Mouse (Mus musculus): ENCODE results near the gene Lipc. TPM values are rescaled to one million over a fixed set of nuclear protein-coding genes. Genes with fewer than 3 reads are reported as not detected.

Gene Lipc
- total and polyA plus RNA-seq, 2 experiments from 2014 or later, result not detected

- no peak for ATAC-seq (ENCODE audit: low FRiP score)
- WGBS, result 90% methylated on average over 10 of the region's 10 CpGs
Observed at GRCm38 (mm10) chr9:70838132-70838911, 113.7 kb downstream of the Lipc start.

GRCm38 (mm10) chr9:70834730-70835154 lies 117.3 kb downstream of the Lipc start:
- Histone ChIP-seq H3K4me1 (ENCODE audit: insufficient read depth, low read length) (no peaks in the 10 kb centered on the region), H3K9me3 (ENCODE audit: low read length) (no peaks in the 10 kb centered on the region), H3K9ac (replicated peaks; ENCODE audit: low read length, poor library complexity, severe bottlenecking) (no peak overlapping the region), H3K4me2 (ENCODE audit: low read depth, low read length, poor library complexity, severe bottlenecking) (no peak overlapping the region), H3K4me3 (ENCODE audit: low read depth, low read length) (no peak overlapping the region), H3K36me3 (ENCODE audit: insufficient read depth, low read length) (no peaks in the 10 kb centered on the region), H3K27ac (ENCODE audit: low read depth, low read length) (no peak overlapping the region), H3K27me3 (ENCODE audit: insufficient read depth, low read length) (no peaks in the 10 kb centered on the region)
- 38% methylated on average over 4 of the region's 4 CpGs for WGBS
- ATAC-seq (ENCODE audit: low FRiP score) (no peak), DNase-seq (ENCODE audit: low spot score) (peak; percentile 62)
- TF ChIP-seq CTCF (IDR thresholded peaks at IDR 0.05), result no peak

More at GRCm38 (mm10) chr9:70838132-70838911, 113.7 kb downstream of the Lipc start:
- no peak for TF ChIP-seq CTCF (IDR thresholded peaks at IDR 0.05)
- Histone ChIP-seq H3K27ac (ENCODE audit: low read depth, low read length) (no peak overlapping the region), H3K4me1 (ENCODE audit: insufficient read depth, low read length) (no peaks in the 10 kb centered on the region), H3K9me3 (ENCODE audit: low read length) (no peaks in the 10 kb centered on the region), H3K4me2 (ENCODE audit: low read depth, low read length, poor library complexity, severe bottlenecking) (no peak overlapping the region), H3K4me3 (ENCODE audit: low read depth, low read length) (no peak overlapping the region), H3K36me3 (ENCODE audit: insufficient read depth, low read length) (no peaks in the 10 kb centered on the region), H3K9ac (replicated peaks; ENCODE audit: low read length, poor library complexity, severe bottlenecking) (no peak overlapping the region), H3K27me3 (ENCODE audit: insufficient read depth, low read length) (no peaks in the 10 kb centered on the region)
- no peak for DNase-seq (ENCODE audit: low spot score)

GRCm38 (mm10) chr9:70834217-70834616 lies 117.8 kb downstream of the Lipc start:
- ATAC-seq (ENCODE audit: low FRiP score) (no peak), DNase-seq (ENCODE audit: low spot score) (no peak)
- no peak for TF ChIP-seq CTCF (IDR thresholded peaks at IDR 0.05)
- Histone ChIP-seq H3K9ac (replicated peaks; ENCODE audit: low read length, poor library complexity, severe bottlenecking) (no peak overlapping the region), H3K27me3 (ENCODE audit: insufficient read depth, low read length) (no peaks in the 10 kb centered on the region), H3K36me3 (ENCODE audit: insufficient read depth, low read length) (no peaks in the 10 kb centered on the region), H3K9me3 (ENCODE audit: low read length) (no peaks in the 10 kb centered on the region), H3K4me1 (ENCODE audit: insufficient read depth, low read length) (no peaks in the 10 kb centered on the region), H3K27ac (ENCODE audit: low read depth, low read length) (no peak overlapping the region), H3K4me3 (ENCODE audit: low read depth, low read length) (no peak overlapping the region), H3K4me2 (ENCODE audit: low read depth, low read length, poor library complexity, severe bottlenecking) (no peak overlapping the region)
- WGBS, result 85% methylated on average over 3 of the region's 3 CpGs

- Histone ChIP-seq H3K4me3 (ENCODE audit: low read depth, low read length) (no peak overlapping the region), H3K27ac (ENCODE audit: low read depth, low read length) (no peak overlapping the region), H3K9me3 (ENCODE audit: low read length) (no peaks in the 10 kb centered on the region), H3K4me1 (ENCODE audit: insufficient read depth, low read length) (no peaks in the 10 kb centered on the region), H3K36me3 (ENCODE audit: insufficient read depth, low read length) (no peaks in the 10 kb centered on the region), H3K4me2 (ENCODE audit: low read depth, low read length, poor library complexity, severe bottlenecking) (no peak overlapping the region), H3K9ac (replicated peaks; ENCODE audit: low read length, poor library complexity, severe bottlenecking) (no peak overlapping the region), H3K27me3 (ENCODE audit: insufficient read depth, low read length) (no peaks in the 10 kb centered on the region)
- DNase-seq (ENCODE audit: low spot score) (no peak), ATAC-seq (ENCODE audit: low FRiP score) (no peak)
- no peak for TF ChIP-seq CTCF (IDR thresholded peaks at IDR 0.05)
- 85% methylated on average over 6 of the region's 6 CpGs for WGBS
Observed at GRCm38 (mm10) chr9:70833111-70833908, 118.7 kb downstream of the Lipc start.

- H3K4me3 ChIP-seq (ENCODE audit: low read depth, low read length), result no peak overlapping the region
- no peaks in the 10 kb centered on the region for H3K36me3 ChIP-seq (ENCODE audit: insufficient read depth, low read length)
- ATAC-seq (ENCODE audit: low FRiP score), result no peak
- no peaks in the 10 kb centered on the region for H3K9me3 ChIP-seq (ENCODE audit: low read length)
- no peaks in the 10 kb centered on the region for H3K4me1 ChIP-seq (ENCODE audit: insufficient read depth, low read length)
- no peak overlapping the region for H3K4me2 ChIP-seq (ENCODE audit: low read depth, low read length, poor library complexity, severe bottlenecking)
- no peak for DNase-seq (ENCODE audit: low spot score)
- no peaks in the 10 kb centered on the region for H3K27me3 ChIP-seq (ENCODE audit: insufficient read depth, low read length)
- no peak overlapping the region for H3K27ac ChIP-seq (ENCODE audit: low read depth, low read length)
- 79% methylated on average over 7 of the region's 7 CpGs for WGBS
- no peak overlapping the region for H3K9ac ChIP-seq (replicated peaks; ENCODE audit: low read length, poor library complexity, severe bottlenecking)
- TF ChIP-seq CTCF (IDR thresholded peaks at IDR 0.05), result no peak
Observed at GRCm38 (mm10) chr9:70832231-70832630, 119.8 kb downstream of the Lipc start.
